Mouse (Mus musculus) cerebellum, adult 11-12 months (tissue): ENCODE results near the gene Olfr1494.
A peak's percentile ranks its signal among the peaks of the same experiment; 100 is the strongest.

Experiments used
- DNase-seq: peaks from one replicate; pipeline ENCODE4 v3.0.0; 2022

Gene Olfr1494

DNA sequence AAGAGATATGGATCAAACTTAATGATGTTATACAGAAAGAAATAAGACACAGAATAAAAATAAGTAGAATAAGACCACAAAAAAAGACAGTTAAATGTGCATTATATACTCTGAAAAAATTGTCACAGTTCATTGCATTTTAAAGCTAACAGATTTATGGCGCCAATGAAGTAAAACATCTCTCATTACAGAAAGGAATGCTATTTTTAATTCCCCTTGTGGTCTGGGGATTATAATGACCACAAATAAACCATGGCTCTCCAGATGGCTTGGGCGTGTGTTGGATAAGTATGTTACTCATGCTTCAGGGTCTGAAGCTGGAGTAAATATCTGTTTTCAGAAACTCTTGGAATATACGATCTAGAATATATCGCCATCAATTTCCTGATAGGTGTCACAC lies at the start of gene Olfr1494:
TSS of gene Olfr1494 (plus strand) at position 301 of the 400 bp plus-strand sequence.
- DNase-seq, result no peak

DNA sequence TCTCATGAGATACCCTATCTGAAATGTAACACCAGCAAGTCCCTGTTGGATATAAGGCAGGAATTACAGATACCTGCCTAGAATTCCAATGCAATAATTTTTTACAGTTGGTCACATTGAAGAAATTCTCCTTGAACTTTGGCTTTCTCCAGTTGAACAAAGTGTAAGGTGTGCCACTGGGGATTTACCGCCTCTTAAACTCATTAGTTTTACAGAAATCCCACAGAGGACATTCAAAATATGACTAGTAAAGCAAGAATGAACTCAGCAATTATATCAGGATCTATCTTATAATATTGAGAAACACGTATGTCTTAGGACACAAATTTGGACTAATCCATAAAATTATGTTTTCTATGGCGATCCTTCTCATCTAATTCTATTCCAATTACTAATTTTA lies 42.6 kb upstream of the Olfr1494 start, which contains the start of gene Olfr1491:
TSS of gene Olfr1491 (plus strand) at position 301 of the 400 bp plus-strand sequence.
- no peak for DNase-seq

- no peak for DNase-seq
Observed at GRCm38 (mm10) chr19:13722978-13723377, 16.6 kb upstream of the Olfr1494 start, which contains the start of gene Olfr1493-ps1. TSS of gene Olfr1493-ps1 (plus strand) at chr19:13723278.

DNA sequence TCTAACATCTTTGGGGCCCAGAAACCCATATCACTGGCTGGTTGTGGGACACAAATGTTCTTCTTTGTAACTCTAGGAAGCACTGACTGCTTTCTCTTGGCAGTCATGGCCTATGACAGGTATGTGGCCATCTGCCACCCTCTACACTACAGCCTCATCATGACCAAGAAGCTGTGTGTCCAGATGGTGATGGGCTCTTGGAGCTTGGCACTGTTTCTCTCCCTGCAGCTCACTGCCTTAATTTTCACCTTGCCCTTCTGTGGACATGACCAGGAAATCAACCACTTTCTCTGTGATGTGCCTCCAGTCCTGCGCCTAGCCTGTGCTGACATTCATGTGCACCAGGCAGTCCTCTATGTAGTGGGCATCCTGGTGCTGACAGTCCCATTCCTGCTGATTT lies 9.8 kb downstream of the Olfr1494 start:
- DNase-seq, result peak; percentile 52

DNA sequence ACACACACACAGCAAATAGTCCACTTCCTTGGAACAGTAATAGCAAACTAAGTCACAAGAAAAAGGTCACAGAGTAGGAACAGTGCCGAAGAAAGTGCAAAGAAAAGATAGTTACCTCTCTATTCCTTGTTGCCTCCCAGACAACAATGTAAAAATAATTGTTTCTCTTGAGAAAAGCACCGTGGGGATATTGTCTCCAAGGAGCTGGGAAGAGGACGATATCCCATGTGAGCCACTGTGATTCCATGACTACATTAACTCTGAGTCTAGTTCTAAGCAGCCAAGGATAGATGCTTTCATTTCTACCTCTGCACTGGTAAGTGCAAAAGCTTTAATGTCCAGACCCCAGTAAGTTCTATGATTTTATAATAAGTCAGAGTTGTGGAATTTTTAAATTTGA lies 24.8 kb downstream of the Olfr1494 start, which contains the start of gene Olfr1495:
TSS of gene Olfr1495 (plus strand) at position 301 of the 400 bp plus-strand sequence.
- DNase-seq, result no peak

DNA sequence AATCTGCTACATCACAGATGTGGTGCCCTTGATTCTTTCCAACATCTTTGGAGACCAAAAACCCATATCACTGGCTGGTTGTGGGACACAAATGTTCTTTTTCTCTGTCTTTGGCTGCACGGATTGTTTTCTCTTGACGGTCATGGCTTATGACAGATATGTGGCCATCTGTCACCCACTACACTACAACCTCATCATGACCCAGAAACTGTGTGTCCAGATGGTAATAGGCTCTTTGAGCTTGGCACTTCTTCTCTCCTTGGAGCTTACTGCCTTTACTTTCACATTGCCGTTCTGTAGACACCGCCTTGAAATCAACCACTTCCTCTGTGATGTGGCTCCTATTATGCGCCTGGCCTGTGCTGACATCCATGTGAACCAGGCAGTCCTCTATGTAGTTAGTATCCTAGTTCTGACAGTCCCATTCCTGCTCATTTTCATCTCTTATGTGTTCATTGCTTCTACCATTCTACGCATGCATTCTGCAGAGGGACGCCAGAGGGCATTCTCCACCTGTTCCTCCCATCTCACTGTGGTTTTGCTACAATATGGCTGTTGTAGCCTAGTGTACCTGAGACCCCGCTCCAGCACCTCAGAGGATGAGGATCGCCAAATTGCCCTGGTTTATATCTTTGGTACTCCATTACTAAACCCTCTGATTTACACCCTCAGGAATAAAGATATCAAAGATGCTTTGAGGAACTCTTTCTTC lies 29.2 kb downstream of the Olfr1494 start:
- peak; percentile 38 for DNase-seq

DNA sequence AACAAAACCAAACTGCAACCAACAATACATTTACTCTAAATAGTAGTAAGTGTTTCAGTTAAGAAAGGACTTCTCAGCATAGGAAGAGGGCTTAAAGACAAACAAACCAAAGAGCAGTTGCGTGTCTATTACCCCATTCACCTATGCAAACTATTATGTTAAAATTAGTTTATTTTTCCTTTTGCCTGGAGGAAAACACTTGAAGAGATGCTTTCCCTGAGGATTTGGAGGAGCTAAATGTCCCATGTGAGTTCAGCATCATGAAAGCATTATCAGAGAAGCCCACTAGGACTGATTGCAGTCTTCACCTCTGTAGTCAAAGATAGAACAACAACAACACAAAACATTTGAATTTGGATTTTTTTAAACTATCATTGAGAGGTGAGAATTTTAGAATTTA lies 38.0 kb downstream of the Olfr1494 start, which contains the start of gene Olfr1496:
TSS of gene Olfr1496 (plus strand) at position 301 of the 400 bp plus-strand sequence.
- no peak for DNase-seq

- DNase-seq, result no peak
Observed at GRCm38 (mm10) chr19:13798102-13798501, 58.6 kb downstream of the Olfr1494 start, which contains the start of gene Olfr1497. TSS of gene Olfr1497 (minus strand) at chr19:13798202.
